8 mouse cellular contexts compared by ENCODE assay signal in genomic region chr2:34897820-34898219, GRCm38 (mm10). TPM values are rescaled to one million over a fixed set of nuclear protein-coding genes. Genes with fewer than 3 reads are reported as not detected.
DNase-seq lines count a peak whose midpoint lies in the region; ATAC-seq and TF ChIP-seq lines count a peak whose summit lies in the region.

No protein-coding gene starts in this region.

- TF ChIP-seq POLR2A in bone marrow, adult 2 months (IDR thresholded peaks at IDR 0.05; ENCODE audit: borderline replicate concordance, control insufficient read depth, low read depth, low read length) = no peak
- TF ChIP-seq POLR2A in lung, adult 2 months (IDR thresholded peaks at IDR 0.05; ENCODE audit: borderline replicate concordance, extremely low read depth, low read depth, low read length) = no peak

- H3K9ac ChIP-seq in midbrain, embryonic 11.5 days (ENCODE audit: low read length) = no peak overlapping the region
- no peak overlapping the region for H3K9ac ChIP-seq in midbrain, embryonic 15.5 days
- H3K9ac ChIP-seq in intestine, embryonic 15.5 days = no peak overlapping the region
- H3K9ac ChIP-seq in stomach, postnatal 0 days (ENCODE audit: low read length) = no peak overlapping the region
- H3K9ac ChIP-seq in forebrain, embryonic 13.5 days = no peak overlapping the region

- DNase-seq in midbrain, embryonic 11.5 days (ENCODE audit: low spot score, missing footprints) = peak; percentile 84
- peak; percentile 44 for DNase-seq in lung, adult 2 months
- peak; percentile 45 for DNase-seq in stomach, postnatal 0 days (ENCODE audit: low spot score)
- no peak for DNase-seq in layer of hippocampus, postnatal 36 days

- no peak for ATAC-seq in midbrain, embryonic 11.5 days (ENCODE audit: low FRiP score)
- ATAC-seq in midbrain, embryonic 15.5 days (replicated peaks) = no peak
- peak; percentile 35; the same call in 1 of the 2 replicates for ATAC-seq in intestine, embryonic 15.5 days
- 0 out of 2 replicates have a peak, but pooled peaks have one; percentile 10 for ATAC-seq in stomach, postnatal 0 days (ENCODE audit: low FRiP score, low TSS enrichment)
- no peak for ATAC-seq in forebrain, embryonic 13.5 days

- no peak overlapping the region for H3K27ac ChIP-seq in midbrain, embryonic 11.5 days (ENCODE audit: low read depth, low read length)
- no peak overlapping the region for H3K27ac ChIP-seq in midbrain, embryonic 15.5 days
- H3K27ac ChIP-seq in bone marrow, adult 2 months (ENCODE audit: control insufficient read depth, insufficient read depth, low read depth, low read length, poor library complexity) = no peak overlapping the region
- H3K27ac ChIP-seq in intestine, embryonic 15.5 days = no peak overlapping the region
- H3K27ac ChIP-seq in stomach, postnatal 0 days (replicated peaks) = no peak overlapping the region
- H3K27ac ChIP-seq in forebrain, embryonic 13.5 days = no peak overlapping the region

- H3K36me3 ChIP-seq in midbrain, embryonic 11.5 days (ENCODE audit: control insufficient read depth, insufficient read depth, low read length) = no peaks in the 10 kb centered on the region
- H3K36me3 ChIP-seq in midbrain, embryonic 15.5 days (replicated peaks) = no peaks in the 10 kb centered on the region
- 0 out of 2 replicates have a peak, but pooled peaks cover 3% of the 10 kb centered on the region for H3K36me3 ChIP-seq in intestine, embryonic 15.5 days
- peaks cover 6% of the 10 kb centered on the region; the same call in 1 of the 2 replicates for H3K36me3 ChIP-seq in stomach, postnatal 0 days (ENCODE audit: control insufficient read depth, insufficient read depth, low read length)
- H3K36me3 ChIP-seq in forebrain, embryonic 13.5 days (ENCODE audit: poor library complexity, severe bottlenecking) = peaks cover 10% of the 10 kb centered on the region; the same call in 1 of the 2 replicates

- no peaks in the 10 kb centered on the region for H3K9me3 ChIP-seq in midbrain, embryonic 11.5 days (ENCODE audit: control insufficient read depth, low read length)
- no peaks in the 10 kb centered on the region for H3K9me3 ChIP-seq in midbrain, embryonic 15.5 days
- H3K9me3 ChIP-seq in intestine, embryonic 15.5 days = no peaks in the 10 kb centered on the region
- no peaks in the 10 kb centered on the region for H3K9me3 ChIP-seq in stomach, postnatal 0 days (ENCODE audit: control insufficient read depth, low read length)
- H3K9me3 ChIP-seq in forebrain, embryonic 13.5 days (replicated peaks) = no peaks in the 10 kb centered on the region

- H3K4me3 ChIP-seq in midbrain, embryonic 11.5 days (ENCODE audit: low read depth, low read length) = no peak overlapping the region
- no peak overlapping the region for H3K4me3 ChIP-seq in midbrain, embryonic 15.5 days
- H3K4me3 ChIP-seq in bone marrow, adult 2 months (replicated peaks; ENCODE audit: control insufficient read depth, low read depth, low read length) = no peak overlapping the region
- no peak overlapping the region for H3K4me3 ChIP-seq in intestine, embryonic 15.5 days (replicated peaks)
- H3K4me3 ChIP-seq in lung, adult 2 months (replicated peaks; ENCODE audit: extremely low read depth, low read depth, low read length) = no peak overlapping the region
- H3K4me3 ChIP-seq in stomach, postnatal 0 days (ENCODE audit: low read depth, low read length) = no peak overlapping the region
- no peak overlapping the region for H3K4me3 ChIP-seq in forebrain, embryonic 13.5 days

- no peak overlapping the region for H3K4me2 ChIP-seq in midbrain, embryonic 11.5 days
- H3K4me2 ChIP-seq in midbrain, embryonic 15.5 days = no peak overlapping the region
- H3K4me2 ChIP-seq in intestine, embryonic 15.5 days (replicated peaks) = no peak overlapping the region
- H3K4me2 ChIP-seq in stomach, postnatal 0 days (replicated peaks; ENCODE audit: low read depth) = no peak overlapping the region
- no peak overlapping the region for H3K4me2 ChIP-seq in forebrain, embryonic 13.5 days

- peak; percentile 54 for TF ChIP-seq CTCF in bone marrow, adult 2 months (IDR thresholded peaks at IDR 0.05; ENCODE audit: control insufficient read depth, insufficient read depth, low read length)
- peak; percentile 74 for TF ChIP-seq CTCF in lung, adult 2 months (IDR thresholded peaks at IDR 0.05; ENCODE audit: insufficient read depth, low read length)
- TF ChIP-seq CTCF in stomach, postnatal 0 days (IDR thresholded peaks at IDR 0.05; ENCODE audit: low read depth) = peak; percentile 79

- H3K4me1 ChIP-seq in midbrain, embryonic 11.5 days (ENCODE audit: control insufficient read depth, insufficient read depth, low read length) = no peaks in the 10 kb centered on the region
- H3K4me1 ChIP-seq in midbrain, embryonic 15.5 days = no peaks in the 10 kb centered on the region
- no peaks in the 10 kb centered on the region for H3K4me1 ChIP-seq in bone marrow, adult 2 months (ENCODE audit: control insufficient read depth, insufficient read depth, low read length)
- H3K4me1 ChIP-seq in intestine, embryonic 15.5 days (replicated peaks) = no peaks in the 10 kb centered on the region
- H3K4me1 ChIP-seq in lung, adult 2 months (ENCODE audit: control insufficient read depth, insufficient read depth, low read length) = peaks cover 2% of the 10 kb centered on the region; the same call in 1 of the 2 replicates
- H3K4me1 ChIP-seq in stomach, postnatal 0 days (replicated peaks; ENCODE audit: control insufficient read depth, insufficient read depth) = no peaks in the 10 kb centered on the region; the same call in 1 of the 2 replicates
- H3K4me1 ChIP-seq in forebrain, embryonic 13.5 days = no peaks in the 10 kb centered on the region

- TF ChIP-seq EP300 in stomach, postnatal 0 days (optimal IDR thresholded peaks at IDR 0.05) = no peak

- WGBS in midbrain, embryonic 11.5 days = 22% methylated on average over 10 of the region's 10 CpGs
- 28% methylated on average over 10 of the region's 10 CpGs for WGBS in midbrain, embryonic 15.5 days
- WGBS in bone marrow, adult 2 months = 47% methylated on average over 10 of the region's 10 CpGs
- WGBS in intestine, embryonic 15.5 days = 23% methylated on average over 10 of the region's 10 CpGs
- 27% methylated on average over 10 of the region's 10 CpGs for WGBS in lung, adult 2 months
- 23% methylated on average over 10 of the region's 10 CpGs for WGBS in stomach, postnatal 0 days
- WGBS in forebrain, embryonic 13.5 days = 19% methylated on average over 10 of the region's 10 CpGs

- no peaks in the 10 kb centered on the region for H3K27me3 ChIP-seq in midbrain, embryonic 11.5 days (ENCODE audit: control insufficient read depth, insufficient read depth, low read length)
- no peaks in the 10 kb centered on the region for H3K27me3 ChIP-seq in midbrain, embryonic 15.5 days (replicated peaks)
- no peaks in the 10 kb centered on the region for H3K27me3 ChIP-seq in intestine, embryonic 15.5 days (replicated peaks)
- no peaks in the 10 kb centered on the region for H3K27me3 ChIP-seq in stomach, postnatal 0 days (ENCODE audit: control insufficient read depth, insufficient read depth, low read length)
- no peaks in the 10 kb centered on the region for H3K27me3 ChIP-seq in forebrain, embryonic 13.5 days

RNA-seq across cellular contexts. Expression of gene Phf19, which starts 16.0 kb away (rescaled TPM):
- polyA plus RNA-seq in midbrain, embryonic 11.5 days (2014; fragmentation: Nextera tagmentation; extraction: Ambion mirVana) = 3.9 and 4.0 TPM in 2 replicates
- 1.5 and 2.1 TPM in 2 replicates for polyA plus RNA-seq in midbrain, embryonic 15.5 days (2015; fragmentation: Nextera tagmentation; extraction: Ambion mirVana)
- polyA plus RNA-seq in bone marrow, adult 2 months (2011; ENCODE audit: insufficient read depth, insufficient read length, low replicate concordance, missing spikeins) = 2.5 and 7.1 TPM in 2 replicates
- 8.0 TPM in 2 replicates for polyA plus RNA-seq in intestine, embryonic 15.5 days (2015; fragmentation: Nextera tagmentation; extraction: Ambion mirVana)
- polyA plus RNA-seq in lung, adult 2 months (2012; rRNA removed) = 1.1 and 1.5 TPM in 2 replicates
- 3.5 and 3.7 TPM in 2 replicates for polyA plus RNA-seq in stomach, postnatal 0 days (2015; fragmentation: Nextera tagmentation; extraction: Ambion mirVana)
- polyA plus RNA-seq in forebrain, embryonic 13.5 days (2015; fragmentation: Nextera tagmentation; extraction: Ambion mirVana) = 4.2 and 4.5 TPM in 2 replicates
- total RNA-seq in layer of hippocampus, postnatal 36 days (2021) = 1 to 10 TPM; 1.1 to 1.3 TPM

RNA-seq across cellular contexts. Expression of gene Psmd5, which starts 23.1 kb away (rescaled TPM):
- polyA plus RNA-seq in midbrain, embryonic 11.5 days (2014; fragmentation: Nextera tagmentation; extraction: Ambion mirVana) = 122 and 129 TPM in 2 replicates
- polyA plus RNA-seq in midbrain, embryonic 15.5 days (2015; fragmentation: Nextera tagmentation; extraction: Ambion mirVana) = 101 and 102 TPM in 2 replicates
- 30.3 TPM in 2 replicates for polyA plus RNA-seq in bone marrow, adult 2 months (2011; ENCODE audit: insufficient read depth, insufficient read length, low replicate concordance, missing spikeins)
- 88.7 and 98.0 TPM in 2 replicates for polyA plus RNA-seq in intestine, embryonic 15.5 days (2015; fragmentation: Nextera tagmentation; extraction: Ambion mirVana)
- polyA plus RNA-seq in lung, adult 2 months (2012; rRNA removed) = 7.8 and 11.7 TPM in 2 replicates
- polyA plus RNA-seq in stomach, postnatal 0 days (2015; fragmentation: Nextera tagmentation; extraction: Ambion mirVana) = 55.5 and 55.9 TPM in 2 replicates
- polyA plus RNA-seq in forebrain, embryonic 13.5 days (2015; fragmentation: Nextera tagmentation; extraction: Ambion mirVana) = 101 and 109 TPM in 2 replicates
- total RNA-seq in layer of hippocampus, postnatal 36 days (2021) = 10 to 100 TPM; 40.3 to 44.3 TPM

RNA-seq across cellular contexts. Expression of gene Cutal, which starts 23.6 kb away (rescaled TPM):
- 0.05 and 0.11 TPM in 2 replicates for polyA plus RNA-seq in midbrain, embryonic 11.5 days (2014; fragmentation: Nextera tagmentation; extraction: Ambion mirVana)
- 0.26 and 0.40 TPM in 2 replicates for polyA plus RNA-seq in midbrain, embryonic 15.5 days (2015; fragmentation: Nextera tagmentation; extraction: Ambion mirVana)
- polyA plus RNA-seq in bone marrow, adult 2 months (2011; ENCODE audit: insufficient read depth, insufficient read length, low replicate concordance, missing spikeins) = not detected in 2 replicates
- polyA plus RNA-seq in intestine, embryonic 15.5 days (2015; fragmentation: Nextera tagmentation; extraction: Ambion mirVana) = 5.7 and 6.8 TPM in 2 replicates
- 30.6 and 30.8 TPM in 2 replicates for polyA plus RNA-seq in lung, adult 2 months (2012; rRNA removed)
- polyA plus RNA-seq in stomach, postnatal 0 days (2015; fragmentation: Nextera tagmentation; extraction: Ambion mirVana) = 0.55 and 0.81 TPM in 2 replicates
- 0.08 TPM in 1 of 2 replicates, not detected in the other for polyA plus RNA-seq in forebrain, embryonic 13.5 days (2015; fragmentation: Nextera tagmentation; extraction: Ambion mirVana)
- under 1 TPM; 0.18 to 0.40 TPM for total RNA-seq in layer of hippocampus, postnatal 36 days (2021)

Comparison
In these comparisons a context has a peak if more than half of its experiments do, and no peak if none do; other contexts are left out.
1. ATAC-seq: peak in intestine, embryonic 15.5 days (single experiment) and stomach, postnatal 0 days (single experiment); none in midbrain, embryonic 11.5 days (single experiment), midbrain, embryonic 15.5 days (single experiment) and forebrain, embryonic 13.5 days (single experiment).
2. DNase-seq: peak in midbrain, embryonic 11.5 days (single experiment), lung, adult 2 months (single experiment) and stomach, postnatal 0 days (single experiment); none in layer of hippocampus, postnatal 36 days (0 of 2).
3. Peak in every context shown above with its lines, with median percentiles within 50 percentile points of each other: CTCF ChIP-seq.